Mouse (Mus musculus) heart, postnatal 0 days (tissue): Measurements from ENCODE around the gene Celf2. TPM values are rescaled to one million over a fixed set of nuclear protein-coding genes. Genes with fewer than 3 reads are reported as not detected.

Source experiments
- ATAC-seq: fragments of 200-750 bp; cut with Nextera tagmentation; 2 replicates; pipeline ENCODE4 v1.8.0; 2017; ENCODE audit warnings: low read depth, moderate number of reproducible peaks, moderate library complexity; ENCODE audit not compliant: insufficient read depth
- DNase-seq: peaks from one replicate; pipeline ENCODE4 v3.0.0-alpha.2; 2016; ENCODE audit warnings: low spot score
- H3K27ac ChIP-seq: fragments of 300-500 bp; sonication (generic); 2 replicates; pipeline ENCODE4 v1.5.1; 2014; ENCODE audit warnings: low read depth, mild to moderate bottlenecking
- H3K27me3 ChIP-seq: fragments of 300-500 bp; sonication (generic); 2 replicates; pipeline ENCODE4 v1.6.1; 2014; ENCODE audit warnings: low read length, mixed read lengths; ENCODE audit not compliant: control insufficient read depth, insufficient read depth
- H3K36me3 ChIP-seq: fragments of 300-500 bp; sonication (generic); replicated peaks from 2 replicates; pipeline ENCODE4 v1.6.1; 2014; ENCODE audit warnings: low read length, mixed read lengths; ENCODE audit not compliant: control insufficient read depth, insufficient read depth
- H3K4me1 ChIP-seq: fragments of 300-500 bp; sonication (generic); 2 replicates; pipeline ENCODE4 v1.6.1; 2014; ENCODE audit warnings: antibody characterized with exemption; ENCODE audit not compliant: control insufficient read depth, insufficient read depth
- H3K4me2 ChIP-seq: fragments of 300-500 bp; sonication (generic); 2 replicates; pipeline ENCODE4 v1.6.1; 2014; ENCODE audit warnings: low read depth, mild to moderate bottlenecking, low read length, moderate library complexity
- H3K4me3 ChIP-seq: fragments of 300-500 bp; sonication (generic); 2 replicates; pipeline ENCODE4 v1.5.1; 2014; ENCODE audit warnings: low read depth, low read length
- H3K9ac ChIP-seq: fragments of 300-500 bp; sonication (generic); replicated peaks from 2 replicates; pipeline ENCODE4 v1.6.1; 2014; ENCODE audit warnings: low read depth, low read length, mixed read lengths
- H3K9me3 ChIP-seq: fragments of 300-500 bp; sonication (generic); replicated peaks from 2 replicates; pipeline ENCODE4 v1.6.1; 2016; ENCODE audit warnings: low read length; ENCODE audit not compliant: control insufficient read depth
- CTCF ChIP-seq: IDR thresholded peaks from 2 replicates; pipeline ENCODE4 v1.5.1; 2016; ENCODE audit warnings: antibody characterized with exemption, control low read depth, low read depth
- EP300 ChIP-seq: IDR thresholded peaks from 2 replicates; pipeline ENCODE4 v1.6.1; 2016; ENCODE audit warnings: antibody characterized with exemption, low read depth
- WGBS: fragments of 180-500 bp; shearing (Covaris S2); extraction: QIAGEN DNeasy Blood & Tissue Kit; methylation state at CpG from one replicate; pipeline ENCODE4 v1.1.7; 2014; 5-methylcytosine and 5-hydroxymethylcytosine counted together
- polyA plus RNA-seq: library from polyadenylated mRNA; unstranded; fragments of >200 nt; fragmentation: Nextera tagmentation; extraction: Ambion mirVana; gene quantifications from 2 replicates; pipeline ENCODE4 v1.2.1, GENCODE M21; 2015
- total RNA-seq: library from RNA; depleted of rRNA; stranded (reverse); fragments of >200 nt; gene quantifications from 2 replicates; pipeline ENCODE4 v1.2.3, GENCODE M21; 2014; ENCODE audit warnings: low replicate concordance

Gene Celf2
- total and polyA plus RNA-seq, 2 experiments from 2014 or later: 47.6 to 64.9 TPM

GRCm38 (mm10) chr2:6522411-6522810, 987.0 kb downstream of the Celf2 start:
- DNase-seq (no peak), ATAC-seq (no peak)
- no peak for TF ChIP-seq CTCF
- Histone ChIP-seq H3K4me3 (no peak overlapping the region), H3K4me2 (no peak overlapping the region), H3K36me3 (no peaks in the 10 kb centered on the region), H3K9me3 (no peaks in the 10 kb centered on the region), H3K27ac (no peak overlapping the region), H3K27me3 (no peaks in the 10 kb centered on the region), H3K4me1 (no peaks in the 10 kb centered on the region), H3K9ac (no peak overlapping the region)
- 87% methylated on average over 4 of the region's 4 CpGs for WGBS

- Histone ChIP-seq H3K4me2 (no peak overlapping the region), H3K9ac (no peak overlapping the region), H3K27me3 (no peaks in the 10 kb centered on the region), H3K27ac (no peak overlapping the region), H3K4me3 (no peak overlapping the region), H3K9me3 (no peaks in the 10 kb centered on the region), H3K36me3 (no peaks in the 10 kb centered on the region), H3K4me1 (peaks cover 3% of the 10 kb centered on the region; the same call in 1 of the 2 replicates)
- WGBS: 85% methylated on average over 7 of the region's 7 CpGs
- no peak for TF ChIP-seq EP300
- no peak for TF ChIP-seq CTCF
- DNase-seq: no peak
- ATAC-seq: no peak
These were observed 996.2 kb downstream of the Celf2 start for GRCm38 (mm10) chr2:6513176-6513575.

GRCm38 (mm10) chr2:6507071-6507470, 1002.3 kb downstream of the Celf2 start:
- 72% methylated on average over 3 of the region's 3 CpGs for WGBS
- Histone ChIP-seq H3K36me3 (no peaks in the 10 kb centered on the region), H3K9me3 (no peaks in the 10 kb centered on the region), H3K27me3 (no peaks in the 10 kb centered on the region), H3K4me2 (no peak overlapping the region), H3K4me1 (no peaks in the 10 kb centered on the region), H3K9ac (no peak overlapping the region), H3K4me3 (no peak overlapping the region), H3K27ac (no peak overlapping the region)
- TF ChIP-seq CTCF: no peak
- no peak for TF ChIP-seq EP300
- ATAC-seq (no peak), DNase-seq (no peak)

GRCm38 (mm10) chr2:6505979-6506811, 1003.2 kb downstream of the Celf2 start:
- TF ChIP-seq EP300 (no peak), CTCF (no peak)
- H3K9me3 ChIP-seq: no peaks in the 10 kb centered on the region
- 77% methylated on average over 13 of the region's 13 CpGs for WGBS
- no peak overlapping the region for H3K9ac ChIP-seq
- ATAC-seq (no peak), DNase-seq (no peak)
- H3K27me3 ChIP-seq: no peaks in the 10 kb centered on the region
- no peak overlapping the region for H3K4me3 ChIP-seq
- H3K27ac ChIP-seq: no peak overlapping the region
- no peak overlapping the region for H3K4me2 ChIP-seq
- H3K4me1 ChIP-seq: no peaks in the 10 kb centered on the region
- H3K36me3 ChIP-seq: no peaks in the 10 kb centered on the region

GRCm38 (mm10) chr2:6505531-6505930, 1003.8 kb downstream of the Celf2 start:
- DNase-seq (no peak), ATAC-seq (no peak)
- no peak overlapping the region for H3K27ac ChIP-seq
- no peaks in the 10 kb centered on the region for H3K36me3 ChIP-seq
- H3K9ac ChIP-seq: no peak overlapping the region
- no peaks in the 10 kb centered on the region for H3K9me3 ChIP-seq
- no peak overlapping the region for H3K4me2 ChIP-seq
- WGBS: 85% methylated on average over 12 of the region's 12 CpGs
- no peaks in the 10 kb centered on the region for H3K4me1 ChIP-seq
- no peak overlapping the region for H3K4me3 ChIP-seq
- no peaks in the 10 kb centered on the region for H3K27me3 ChIP-seq
- TF ChIP-seq CTCF (no peak), EP300 (no peak)

- no peak for TF ChIP-seq EP300
- TF ChIP-seq CTCF: no peak
- DNase-seq (no peak), ATAC-seq (no peak)
- no peaks in the 10 kb centered on the region for H3K27me3 ChIP-seq
- no peak overlapping the region for H3K27ac ChIP-seq
- no peaks in the 10 kb centered on the region for H3K9me3 ChIP-seq
- H3K36me3 ChIP-seq: no peaks in the 10 kb centered on the region
- H3K4me1 ChIP-seq: no peaks in the 10 kb centered on the region
- H3K9ac ChIP-seq: no peak overlapping the region
- no peak overlapping the region for H3K4me2 ChIP-seq
- 75% methylated on average over 12 of the region's 12 CpGs for WGBS
- H3K4me3 ChIP-seq: no peak overlapping the region
These were observed 1011.3 kb downstream of the Celf2 start for GRCm38 (mm10) chr2:6498101-6498500.
